Mouse (Mus musculus): ENCODE measurements around the gene Ptpn6.
A peak's percentile ranks its signal among the peaks of the same experiment; 100 is the strongest.

Gene Ptpn6

DNA sequence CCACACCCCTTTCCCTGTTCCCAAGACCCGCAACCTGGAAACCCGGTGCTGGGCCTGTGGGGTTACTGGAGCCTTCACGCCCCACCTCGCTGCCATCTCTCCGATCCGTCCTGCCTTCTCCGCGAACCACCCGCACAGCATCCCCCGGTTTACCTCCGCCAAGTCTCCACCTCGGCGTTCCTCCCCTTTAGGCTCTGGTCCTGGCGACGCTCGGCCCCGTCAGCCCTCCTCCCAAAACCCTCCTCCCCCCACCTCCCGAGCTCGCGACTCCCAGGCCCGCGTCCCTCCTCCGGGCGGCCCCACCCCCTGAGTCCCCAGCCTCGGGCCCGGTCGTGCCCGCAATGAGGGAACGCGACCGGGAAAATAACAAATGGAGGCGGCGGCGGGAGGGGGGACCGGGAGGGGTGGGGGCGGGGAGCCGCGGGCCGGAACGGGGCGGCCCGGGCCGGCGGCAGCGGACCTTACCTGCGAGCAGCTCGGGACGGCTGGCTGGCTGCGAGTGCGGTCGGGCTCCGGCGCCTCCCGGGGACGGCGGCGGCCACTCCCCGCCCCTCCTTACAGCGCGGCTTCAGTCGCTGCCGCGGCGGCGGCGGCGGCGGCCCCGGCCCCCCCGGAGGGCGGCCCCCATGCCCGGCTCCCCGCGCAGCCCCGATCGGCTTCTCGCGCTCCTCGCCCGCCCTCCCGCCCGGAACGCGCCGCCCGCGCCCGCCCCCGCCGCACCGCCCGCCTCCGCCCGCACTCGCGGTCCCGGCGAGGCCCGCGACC, 17.5 kb upstream of the Ptpn6 start, which contains the start of the genes Gm45234 and Atn1:
TSS of gene Gm45234 (minus strand) at position 191 of the 765 bp plus-strand sequence.
TSS of gene Atn1 (minus strand) at position 694 of the 765 bp plus-strand sequence.
- DNase-seq (ENCODE audit: low read depth, low spot score): no peak

- no peak for DNase-seq (ENCODE audit: low read depth, low spot score)
Observed at GRCm38 (mm10) chr6:124755306-124755705, 16.8 kb upstream of the Ptpn6 start.

- DNase-seq (ENCODE audit: low read depth, low spot score): no peak
Observed at GRCm38 (mm10) chr6:124753861-124754260, 15.3 kb upstream of the Ptpn6 start.

- no peak for DNase-seq (ENCODE audit: low read depth, low spot score)
Observed at GRCm38 (mm10) chr6:124750405-124750804, 11.9 kb upstream of the Ptpn6 start.

DNA sequence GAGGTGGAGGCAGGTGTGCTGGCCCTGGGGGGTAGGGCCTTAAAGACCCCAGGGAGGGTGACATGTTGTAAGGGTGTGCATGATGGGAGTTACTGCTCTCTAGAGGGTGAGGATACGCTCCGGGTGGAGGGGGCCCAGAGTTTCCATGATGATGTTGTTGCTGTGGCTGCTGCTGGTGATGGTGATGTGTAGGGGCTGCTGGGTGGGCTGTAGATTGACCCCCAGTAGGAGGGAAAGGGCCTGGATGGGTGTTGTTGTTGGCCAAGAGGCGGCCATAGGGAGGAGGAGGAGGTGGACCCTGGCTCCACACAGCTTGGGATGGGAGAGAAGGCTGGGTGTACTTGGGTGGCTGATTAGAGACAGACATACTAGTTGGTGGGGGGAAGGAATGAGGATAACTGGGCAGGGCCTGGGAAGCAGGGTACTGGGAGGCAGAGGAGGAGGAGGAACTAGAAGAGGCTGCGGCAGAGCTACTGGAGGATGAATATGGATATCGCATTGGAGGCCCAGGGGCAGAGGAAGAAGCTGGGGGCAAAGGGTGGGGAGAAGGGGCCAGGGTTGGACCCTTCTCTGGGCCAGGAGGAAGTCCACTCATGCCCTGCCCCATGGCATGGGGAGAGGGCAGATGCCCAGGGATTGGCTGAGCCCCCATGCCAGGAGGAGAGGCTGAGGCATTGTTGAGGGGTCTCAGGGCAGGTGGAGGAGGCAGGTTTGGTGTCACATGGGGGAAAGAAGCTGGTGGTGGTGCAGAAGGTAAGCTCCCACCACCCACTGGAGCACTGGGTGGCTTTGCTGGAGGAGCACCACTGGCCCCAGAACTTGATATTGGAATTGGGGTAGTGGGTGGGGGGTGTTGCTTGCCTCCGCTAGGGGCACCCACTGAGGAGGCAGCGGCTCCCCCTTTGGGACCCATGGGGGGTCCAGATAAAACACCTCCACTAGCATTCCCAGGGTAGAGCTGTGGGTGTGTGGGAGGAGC, 8.4 kb upstream of the Ptpn6 start:
- no peak for DNase-seq (ENCODE audit: low read depth, low spot score)

- no peak for DNase-seq (ENCODE audit: low read depth, low spot score)
Observed at GRCm38 (mm10) chr6:124746296-124746605, 7.7 kb upstream of the Ptpn6 start.

GRCm38 (mm10) chr6:124745490-124746295, 7.2 kb upstream of the Ptpn6 start:
- peak; percentile 97 for DNase-seq (ENCODE audit: low read depth, low spot score)

GRCm38 (mm10) chr6:124744755-124745321, 6.3 kb upstream of the Ptpn6 start:
- no peak for DNase-seq (ENCODE audit: low read depth, low spot score)

- DNase-seq (ENCODE audit: low read depth, low spot score): no peak
Observed at GRCm38 (mm10) chr6:124743647-124744046, 5.1 kb upstream of the Ptpn6 start.

DNA sequence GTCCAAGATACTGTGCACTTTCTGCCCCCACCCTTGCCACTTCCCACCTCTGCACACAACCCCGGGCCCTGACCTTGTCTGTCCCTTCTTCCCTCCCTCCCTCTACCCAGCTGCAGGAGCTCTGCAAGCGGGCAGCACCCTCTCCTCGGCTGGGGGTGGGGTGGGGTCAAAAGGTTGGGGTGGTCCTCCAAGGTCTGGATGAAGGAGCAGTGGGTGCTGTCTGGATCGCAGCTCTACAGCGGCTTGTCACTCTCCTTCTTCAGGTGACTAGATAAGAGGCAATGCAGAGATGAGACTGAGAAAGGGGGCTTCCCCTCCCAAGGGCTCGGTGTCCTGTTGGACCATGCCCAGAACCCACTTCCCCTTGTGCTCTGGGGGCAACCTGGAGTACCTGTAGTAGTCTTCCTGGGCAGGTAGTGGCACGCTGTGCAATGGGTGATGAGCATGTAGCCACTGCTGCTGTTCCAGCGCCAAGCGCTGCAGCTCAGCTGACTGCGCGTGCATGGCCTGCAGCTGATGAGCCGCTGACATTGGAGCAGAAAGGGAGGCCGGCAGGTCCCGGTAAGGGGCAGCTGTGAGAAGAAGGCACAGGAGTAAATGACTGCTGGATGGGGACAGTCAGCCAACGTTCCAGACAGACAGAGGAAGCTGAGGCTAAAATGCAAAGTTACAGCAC, 4.5 kb upstream of the Ptpn6 start:
- DNase-seq (ENCODE audit: low read depth, low spot score): no peak

DNA sequence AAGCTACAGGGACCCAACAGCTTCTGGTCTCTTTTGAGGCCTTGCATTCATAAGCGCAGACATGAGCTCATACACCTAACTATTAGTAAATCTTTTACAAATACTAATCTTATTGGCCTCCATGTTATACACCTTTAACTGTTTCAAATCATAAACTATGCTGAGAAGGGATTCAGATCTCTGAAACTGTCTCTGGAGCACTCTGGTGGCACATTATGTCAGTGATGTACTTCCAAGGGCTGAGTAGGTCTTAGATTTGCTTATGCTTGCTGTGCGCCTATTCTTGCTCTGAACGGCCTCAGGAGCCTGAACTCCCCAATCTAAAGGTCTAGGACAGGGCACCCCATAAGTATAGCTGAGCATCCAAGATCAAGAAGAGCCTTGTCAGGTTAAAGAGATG, 3.3 kb upstream of the Ptpn6 start:
- no peak for DNase-seq (ENCODE audit: low read depth, low spot score)

GRCm38 (mm10) chr6:124740888-124741761, 2.6 kb upstream of the Ptpn6 start, which contains the start of gene Grcc10:
Gene Grcc10 (minus strand): TSS chr6:124741374.
- peak; percentile 83 for DNase-seq (ENCODE audit: low read depth, low spot score)

DNA sequence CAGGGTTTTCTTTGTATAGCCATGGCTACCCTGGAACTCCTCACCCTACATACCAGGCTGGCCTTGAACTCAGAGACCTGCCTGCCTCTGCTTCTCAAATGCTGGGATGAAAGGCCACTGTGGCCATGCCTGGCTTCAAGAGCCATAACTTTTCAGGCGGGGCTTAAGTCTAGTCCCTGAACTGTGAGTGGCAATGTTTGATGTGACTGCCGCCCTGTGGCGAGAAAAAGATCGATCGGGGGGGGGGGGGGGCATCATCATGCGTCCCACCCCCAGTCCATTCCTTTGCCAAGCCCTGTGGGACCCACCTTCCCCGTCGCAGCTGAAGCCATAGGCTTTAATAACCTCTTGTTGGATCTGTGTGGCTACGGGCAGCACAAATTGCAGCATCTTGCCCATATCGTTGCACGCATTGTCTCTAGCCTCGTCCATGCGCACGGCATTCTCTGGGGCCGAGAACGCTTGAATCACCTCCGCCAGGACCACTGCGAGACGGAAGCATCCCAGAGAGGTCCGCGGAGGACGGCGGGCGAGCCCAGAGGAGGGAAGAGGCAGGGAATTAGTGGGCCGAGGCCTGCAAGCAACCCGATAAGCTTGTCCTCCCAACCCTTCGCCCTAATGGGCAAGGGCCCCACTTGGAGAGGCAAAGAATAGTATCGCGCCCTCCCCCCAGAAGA, 1.8 kb upstream of the Ptpn6 start:
- peak; percentile 46 for DNase-seq (ENCODE audit: low read depth, low spot score)

- no peak for DNase-seq (ENCODE audit: low read depth, low spot score)
Observed at GRCm38 (mm10) chr6:124739231-124739796, 800 bp upstream of the Ptpn6 start.

- DNase-seq (ENCODE audit: low read depth, low spot score): no peak
Observed at GRCm38 (mm10) chr6:124737040-124737439, 1.5 kb downstream of the Ptpn6 start.

DNA sequence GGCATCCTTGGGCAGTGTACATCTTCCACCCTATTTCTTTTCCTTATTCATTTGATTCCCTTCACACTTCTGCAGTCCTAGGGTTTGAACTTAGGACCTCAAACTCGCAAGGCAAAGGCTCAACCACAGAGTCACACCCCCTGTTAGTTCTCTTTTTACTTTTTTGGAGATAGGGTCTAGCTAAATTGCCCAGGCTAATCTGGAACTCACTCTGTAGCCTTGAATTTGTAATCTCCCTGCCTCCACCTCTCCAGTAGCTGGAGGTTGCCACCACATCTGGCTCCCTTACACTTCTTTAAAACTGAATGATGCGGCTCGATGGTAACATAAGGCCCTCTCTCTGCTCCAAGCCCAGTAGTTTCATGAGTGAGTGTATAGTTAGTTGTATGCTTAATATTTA, 4.1 kb downstream of the Ptpn6 start:
- no peak for DNase-seq (ENCODE audit: low read depth, low spot score)

DNA sequence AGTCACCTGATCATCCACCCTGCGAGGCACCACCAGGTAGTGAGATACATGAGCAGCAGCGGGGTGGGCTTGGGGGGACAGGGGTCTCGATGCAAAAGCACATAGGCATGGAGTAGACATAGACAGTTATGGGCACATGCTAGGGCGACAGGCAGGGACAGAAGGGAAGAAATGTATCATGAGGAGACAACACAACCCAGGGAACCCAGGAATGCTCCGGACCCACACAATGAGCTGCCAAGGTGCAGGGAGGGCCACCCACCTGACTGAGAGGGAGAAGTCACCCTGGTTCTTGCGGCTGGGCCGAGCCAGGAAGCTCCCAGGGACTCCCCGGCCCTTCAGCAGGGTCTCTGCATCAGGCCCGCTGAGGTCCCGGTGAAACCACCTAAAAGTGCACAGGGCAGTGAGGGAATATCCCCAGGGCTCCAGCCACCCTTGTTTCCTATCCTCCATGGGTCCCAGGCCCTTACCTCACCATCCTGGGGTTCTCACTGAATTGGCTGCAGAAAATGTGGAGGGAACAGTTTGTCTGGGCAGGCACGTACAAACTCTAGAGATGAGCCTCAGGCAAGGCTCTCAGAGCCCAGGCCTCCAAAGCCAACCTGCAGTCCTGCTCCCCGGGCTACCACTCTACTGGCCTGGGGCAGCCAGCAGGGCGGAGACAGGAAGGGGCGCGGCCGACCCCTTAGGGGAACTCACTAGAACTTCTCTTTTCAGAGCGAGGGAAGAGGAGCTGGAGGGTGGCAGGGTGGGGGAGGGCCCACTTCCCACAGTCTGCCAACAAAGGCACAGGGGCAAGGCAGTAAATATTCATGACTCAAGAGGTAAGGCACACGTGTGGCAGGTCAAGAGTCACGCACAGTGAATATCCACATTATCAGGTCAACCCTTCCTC, 5.8 kb downstream of the Ptpn6 start:
- DNase-seq (ENCODE audit: low read depth, low spot score): no peak

DNA sequence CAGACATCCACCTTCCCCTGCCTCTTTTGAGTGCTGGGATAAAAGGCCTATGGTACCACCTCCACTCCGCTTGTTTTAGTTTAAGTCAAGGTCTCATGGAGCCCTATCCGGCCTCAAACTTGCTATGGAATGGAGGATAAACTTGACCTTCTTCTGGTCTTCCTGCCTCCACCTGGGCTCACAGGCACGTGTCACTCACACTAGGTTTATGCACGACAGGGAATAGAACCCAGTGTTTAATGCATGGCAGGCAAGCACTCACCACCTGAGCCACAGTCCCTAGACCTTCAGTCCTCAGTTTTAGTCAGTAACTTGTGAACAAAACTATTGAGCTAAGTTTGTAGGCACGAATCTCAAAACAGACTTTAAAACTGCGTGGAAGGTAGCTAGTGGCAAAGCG, 7.5 kb downstream of the Ptpn6 start:
- no peak for DNase-seq (ENCODE audit: low read depth, low spot score)

All from retina, postnatal 7 days (tissue).